Mouse (Mus musculus) G1E (cell line): ENCODE measurements around the gene Gamt.

Experiments used
- CTCF ChIP-seq: IDR thresholded peaks from 2 replicates; pipeline ENCODE4 v1.5.1; 2012; ENCODE audit warnings: low read depth, low read length, inconsistent platforms, mixed read lengths
- GATA1 ChIP-seq: IDR thresholded peaks from 2 replicates; pipeline ENCODE4 v1.6.1; 2012; ENCODE audit warnings: borderline replicate concordance, low read length, inconsistent platforms, mixed read lengths
- POLR2AphosphoS5 ChIP-seq: IDR thresholded peaks from 2 replicates; pipeline ENCODE4 v1.6.1; 2012; ENCODE audit warnings: low read depth, low read length, inconsistent platforms; ENCODE audit not compliant: insufficient replicate concordance
- TAL1 ChIP-seq: conservative IDR thresholded peaks from 2 replicates; pipeline ENCODE4 v1.6.1; 2012; ENCODE audit warnings: low read depth, low read length, inconsistent platforms, mixed read lengths

GRCm38 (mm10) chr10:80276238-80276637 lies 15.4 kb upstream of the Gamt start:
- no peak for TF ChIP-seq CTCF
- no peak for TF ChIP-seq TAL1
- TF ChIP-seq GATA1, result no peak
- no peak for TF ChIP-seq POLR2AphosphoS5
